Mouse (Mus musculus) intestine, embryonic 14.5 days (tissue): Measurements from ENCODE around the gene Dpf3. TPM values are rescaled to one million over a fixed set of nuclear protein-coding genes. Genes with fewer than 3 reads are reported as not detected.
A peak's percentile ranks its signal among the peaks of the same experiment; 100 is the strongest.

ENCODE experiments used
- ATAC-seq: fragments of 200-750 bp; cut with Nextera tagmentation; replicated peaks from 2 replicates; pipeline ENCODE4 v1.8.0; 2017; ENCODE audit warnings: low read depth, moderate number of reproducible peaks, moderate TSS enrichment, moderate library complexity; ENCODE audit not compliant: low FRiP score, low TSS enrichment
- DNase-seq: peaks from one replicate; pipeline ENCODE4 v3.0.0-alpha.2; 2018; ENCODE audit warnings: low spot score
- H3K27ac ChIP-seq: fragments of 300-500 bp; sonication (generic); 2 replicates; pipeline ENCODE4 v1.5.1; 2014; ENCODE audit warnings: low read depth, mild to moderate bottlenecking, control low read depth
- H3K27me3 ChIP-seq: fragments of 300-500 bp; sonication (generic); replicated peaks from 2 replicates; pipeline ENCODE4 v1.6.1; 2014; ENCODE audit warnings: low read length, control low read depth; ENCODE audit not compliant: control insufficient read depth, insufficient read depth
- H3K36me3 ChIP-seq: fragments of 300-500 bp; sonication (generic); 2 replicates; pipeline ENCODE4 v1.6.1; 2014; ENCODE audit warnings: low read length, control low read depth; ENCODE audit not compliant: control insufficient read depth, insufficient read depth
- H3K4me1 ChIP-seq: fragments of 300-500 bp; sonication (generic); replicated peaks from 2 replicates; pipeline ENCODE4 v1.6.1; 2014; ENCODE audit warnings: low read length, control low read depth, mixed read lengths; ENCODE audit not compliant: control insufficient read depth, insufficient read depth
- H3K4me2 ChIP-seq: fragments of 300-500 bp; sonication (generic); 2 replicates; pipeline ENCODE4 v1.6.1; 2014; ENCODE audit warnings: low read length
- H3K4me3 ChIP-seq: fragments of 300-500 bp; sonication (generic); 2 replicates; pipeline ENCODE4 v1.5.1; 2014; ENCODE audit warnings: low read depth, low read length, control low read depth, mixed read lengths
- H3K9ac ChIP-seq: fragments of 300-500 bp; sonication (generic); 2 replicates; pipeline ENCODE4 v1.6.1; 2014; ENCODE audit warnings: mild to moderate bottlenecking, low read length
- H3K9me3 ChIP-seq: fragments of 300-500 bp; sonication (generic); 2 replicates; pipeline ENCODE4 v1.6.1; 2016; ENCODE audit warnings: low read length, control low read depth; ENCODE audit not compliant: control insufficient read depth
- WGBS: fragments of 180-500 bp; shearing (Covaris S2); extraction: QIAGEN DNeasy Blood & Tissue Kit; methylation state at CpG from one replicate; pipeline ENCODE4 v1.1.7; 2014; 5-methylcytosine and 5-hydroxymethylcytosine counted together
- polyA plus RNA-seq: library from polyadenylated mRNA; unstranded; fragments of >200 nt; fragmentation: Nextera tagmentation; extraction: Ambion mirVana; gene quantifications from 2 replicates; pipeline ENCODE4 v1.2.1, GENCODE M21; 2014

The Dpf3 gene
- polyA plus RNA-seq, 1 experiment from 2014 or later: 8.7 TPM

DNA sequence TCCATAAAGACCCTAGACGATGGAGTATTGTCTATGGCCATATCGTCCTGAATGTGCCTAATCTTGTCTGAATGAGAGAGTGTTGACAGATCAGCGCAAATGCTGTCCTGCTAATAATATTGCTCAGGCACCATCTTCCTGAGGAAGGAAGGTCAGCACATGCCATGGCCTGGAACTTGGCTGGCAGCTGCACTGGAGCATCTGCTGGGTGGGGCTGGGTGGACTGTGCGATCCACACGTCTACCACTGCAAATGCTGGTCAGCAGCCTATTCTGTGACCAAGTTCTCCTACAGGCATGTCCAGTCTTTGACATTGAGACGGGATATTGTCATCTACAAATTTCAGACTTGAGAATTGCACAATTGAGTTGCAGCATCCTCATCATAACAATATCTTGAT lies 257.8 kb downstream of the Dpf3 start:
- no peak for DNase-seq
- H3K9me3 ChIP-seq: no peaks in the 10 kb centered on the region
- 87% methylated on average over 6 of the region's 6 CpGs for WGBS
- H3K4me3 ChIP-seq: no peak overlapping the region
- H3K4me2 ChIP-seq: no peak overlapping the region
- no peaks in the 10 kb centered on the region for H3K27me3 ChIP-seq
- no peaks in the 10 kb centered on the region for H3K36me3 ChIP-seq
- H3K27ac ChIP-seq: no peak overlapping the region
- H3K9ac ChIP-seq: no peak overlapping the region
- no peaks in the 10 kb centered on the region for H3K4me1 ChIP-seq
- ATAC-seq: no peak

DNA sequence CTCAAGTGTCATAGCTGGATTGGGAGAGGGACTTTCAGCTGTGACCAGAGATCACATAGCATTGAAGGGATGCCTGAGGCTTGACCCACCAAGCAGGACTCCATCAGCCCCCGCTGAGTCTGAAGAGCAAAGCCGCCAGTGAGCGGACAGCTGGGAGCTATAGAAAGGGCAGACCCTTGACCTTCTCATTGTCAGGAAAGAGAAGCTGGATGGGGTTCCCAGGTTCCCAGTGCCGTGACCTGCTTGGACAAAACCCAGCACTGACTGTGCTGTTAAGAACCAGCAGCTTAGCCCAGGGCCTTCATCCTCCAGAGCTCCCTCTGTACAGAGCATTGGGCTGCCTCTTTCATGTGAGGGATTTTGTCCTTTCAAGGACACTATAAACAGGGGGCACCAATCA lies 260.5 kb downstream of the Dpf3 start:
- Histone ChIP-seq H3K9me3 (no peaks in the 10 kb centered on the region), H3K4me1 (no peaks in the 10 kb centered on the region), H3K27ac (no peak overlapping the region), H3K27me3 (no peaks in the 10 kb centered on the region), H3K36me3 (no peaks in the 10 kb centered on the region), H3K9ac (no peak overlapping the region), H3K4me3 (no peak overlapping the region), H3K4me2 (no peak overlapping the region)
- 80% methylated on average over 4 of the region's 4 CpGs for WGBS
- ATAC-seq: no peak
- no peak for DNase-seq

DNA sequence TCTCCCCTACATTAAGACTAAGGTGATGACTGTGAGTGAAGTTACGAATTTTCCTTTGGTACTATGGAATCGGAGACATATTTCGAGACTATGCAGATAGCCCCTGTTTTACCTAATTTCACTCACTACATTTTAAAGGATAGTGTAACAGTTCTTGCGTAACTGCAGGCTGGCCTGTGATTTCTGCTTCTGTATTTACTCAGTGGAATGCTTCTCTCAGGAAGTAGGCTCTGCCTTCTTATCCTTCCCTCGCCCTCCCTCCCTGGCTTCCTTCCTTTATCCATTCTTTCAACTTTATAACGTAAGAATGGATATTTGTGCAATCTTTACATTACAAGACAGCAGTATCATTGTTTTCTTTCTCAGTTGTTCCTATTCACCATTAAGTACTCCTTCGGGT lies 266.6 kb downstream of the Dpf3 start:
- no peaks in the 10 kb centered on the region for H3K9me3 ChIP-seq
- 65% methylated on average over 7 of the region's 7 CpGs for WGBS
- DNase-seq: no peak
- ATAC-seq: no peak
- H3K4me2 ChIP-seq: no peak overlapping the region
- no peak overlapping the region for H3K27ac ChIP-seq
- no peaks in the 10 kb centered on the region for H3K4me1 ChIP-seq
- no peaks in the 10 kb centered on the region for H3K36me3 ChIP-seq
- H3K4me3 ChIP-seq: no peak overlapping the region
- H3K27me3 ChIP-seq: no peaks in the 10 kb centered on the region
- no peak overlapping the region for H3K9ac ChIP-seq

DNA sequence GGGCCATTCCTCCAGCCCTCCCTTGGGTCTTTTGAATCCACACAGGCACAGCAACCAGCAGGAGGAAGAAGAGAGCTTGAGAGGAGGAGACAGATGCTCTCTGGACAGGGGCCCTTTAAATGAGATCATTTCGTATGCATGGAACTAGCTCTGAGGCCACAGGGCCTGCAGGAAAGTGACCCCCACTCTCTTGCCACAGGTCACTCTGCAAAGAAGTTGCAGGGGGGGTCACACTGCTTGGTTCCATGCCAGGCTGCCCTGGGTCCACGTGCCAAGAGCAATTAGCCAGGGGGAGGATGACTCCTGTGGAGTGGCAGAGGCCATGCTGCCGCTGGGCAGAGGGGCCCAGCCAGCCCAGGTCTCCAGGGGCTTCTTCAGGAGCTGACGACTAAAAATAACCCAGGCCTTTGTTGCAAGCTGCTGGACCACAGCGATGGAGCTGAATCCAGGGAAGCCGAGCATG lies 273.6 kb downstream of the Dpf3 start:
- WGBS: 55% methylated on average over 6 of the region's 6 CpGs
- H3K4me2 ChIP-seq: no peak overlapping the region
- H3K9me3 ChIP-seq: no peaks in the 10 kb centered on the region
- no peak overlapping the region for H3K9ac ChIP-seq
- no peak overlapping the region for H3K4me3 ChIP-seq
- peaks cover 18% of the 10 kb centered on the region; the same call in 1 of the 2 replicates for H3K4me1 ChIP-seq
- ATAC-seq: no peak
- H3K27ac ChIP-seq: no peak overlapping the region
- no peaks in the 10 kb centered on the region for H3K36me3 ChIP-seq
- DNase-seq: no peak
- no peaks in the 10 kb centered on the region for H3K27me3 ChIP-seq

DNA sequence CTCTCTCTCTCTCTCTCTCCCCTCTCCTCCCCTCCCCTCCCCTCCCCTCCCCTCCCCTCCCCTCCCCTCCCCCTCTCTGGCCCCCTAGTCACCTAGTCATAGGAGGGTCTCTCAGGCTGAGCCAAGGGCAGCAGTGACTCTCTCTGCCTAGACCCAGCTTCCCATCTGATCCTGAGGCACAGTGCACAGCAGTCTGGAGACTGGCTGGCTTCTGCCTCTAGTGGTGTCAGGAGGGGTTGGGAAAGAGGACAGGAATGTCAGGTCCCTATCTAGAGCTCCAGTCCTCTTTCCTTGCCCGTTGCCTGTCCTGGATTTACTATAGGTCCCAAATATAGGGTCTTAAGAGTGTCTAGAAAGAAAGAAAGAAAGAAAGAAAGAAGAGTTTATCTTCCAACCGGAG lies 275.5 kb downstream of the Dpf3 start:
- no peak for ATAC-seq
- peaks cover 18% of the 10 kb centered on the region; the same call in 1 of the 2 replicates for H3K4me1 ChIP-seq
- no peaks in the 10 kb centered on the region for H3K27me3 ChIP-seq
- no peak overlapping the region for H3K27ac ChIP-seq
- no peak overlapping the region for H3K4me2 ChIP-seq
- no peak overlapping the region for H3K4me3 ChIP-seq
- no peak for DNase-seq
- H3K9me3 ChIP-seq: no peaks in the 10 kb centered on the region
- 73% methylated on average over 2 of the region's 2 CpGs for WGBS
- H3K9ac ChIP-seq: no peak overlapping the region
- no peaks in the 10 kb centered on the region for H3K36me3 ChIP-seq

DNA sequence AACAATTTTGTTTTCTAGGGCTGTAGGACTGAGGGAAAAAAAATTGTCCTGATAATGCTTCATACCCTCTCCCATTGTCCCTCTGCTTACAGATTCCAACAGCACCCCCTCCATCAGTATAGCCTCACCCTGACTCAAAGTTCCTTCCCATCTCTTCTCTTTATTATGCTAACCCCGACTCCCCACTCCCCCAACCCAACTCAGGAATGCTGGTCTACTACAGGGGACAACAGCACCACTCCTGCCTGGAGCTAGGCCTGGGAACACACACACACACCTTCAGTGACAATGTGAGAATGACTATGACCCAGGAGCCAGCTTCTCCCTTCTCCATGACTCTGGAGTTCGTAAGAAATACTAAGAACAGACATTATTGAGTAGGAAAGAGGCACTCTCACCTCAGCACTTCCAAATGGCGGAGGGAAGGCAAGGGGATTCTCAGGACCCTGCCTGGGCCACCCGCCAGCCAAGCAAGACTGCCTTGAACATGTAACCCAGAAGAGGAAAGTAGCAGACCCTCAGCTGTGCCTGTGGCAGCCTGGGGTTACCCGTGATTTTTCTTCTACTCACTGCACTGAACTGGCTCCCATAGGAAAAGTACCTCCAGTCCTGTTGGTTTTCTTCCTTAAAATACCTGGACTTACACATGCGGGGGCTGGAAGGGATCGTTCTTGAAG lies 276.2 kb downstream of the Dpf3 start:
- H3K27me3 ChIP-seq: no peaks in the 10 kb centered on the region
- DNase-seq: no peak
- 74% methylated on average over 7 of the region's 7 CpGs for WGBS
- H3K9ac ChIP-seq: no peak overlapping the region
- H3K27ac ChIP-seq: no peak overlapping the region
- no peak overlapping the region for H3K4me3 ChIP-seq
- no peak overlapping the region for H3K4me2 ChIP-seq
- ATAC-seq: no peak
- H3K4me1 ChIP-seq: peaks cover 18% of the 10 kb centered on the region; the same call in 1 of the 2 replicates
- H3K9me3 ChIP-seq: no peaks in the 10 kb centered on the region
- H3K36me3 ChIP-seq: no peaks in the 10 kb centered on the region

DNA sequence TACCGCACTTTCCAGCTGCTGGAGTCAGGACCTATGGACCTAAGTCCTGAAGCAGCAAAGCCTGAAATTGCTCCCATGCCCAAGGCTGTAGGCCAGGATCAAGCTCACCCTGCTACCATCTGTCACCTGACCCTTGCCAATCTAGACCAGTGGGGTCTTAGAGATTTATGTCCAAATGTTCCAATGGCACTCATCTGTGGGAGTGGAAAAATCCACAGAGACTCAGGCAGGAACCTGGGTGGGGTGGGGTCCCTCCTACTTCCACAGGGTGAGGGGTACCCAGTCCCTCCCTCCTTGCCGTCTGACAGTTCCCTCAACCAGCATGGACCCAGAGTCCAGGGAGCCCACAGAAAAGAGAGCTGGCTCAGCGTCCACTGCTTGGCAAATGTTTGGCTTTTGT lies 276.8 kb downstream of the Dpf3 start:
- H3K9ac ChIP-seq: no peak overlapping the region
- no peaks in the 10 kb centered on the region for H3K9me3 ChIP-seq
- no peaks in the 10 kb centered on the region for H3K27me3 ChIP-seq
- H3K4me2 ChIP-seq: no peak overlapping the region
- no peak overlapping the region for H3K4me3 ChIP-seq
- WGBS: 73% methylated on average over 3 of the region's 3 CpGs
- DNase-seq (no peak), ATAC-seq (no peak)
- H3K27ac ChIP-seq: no peak overlapping the region
- H3K4me1 ChIP-seq: peaks cover 18% of the 10 kb centered on the region; the same call in 1 of the 2 replicates
- H3K36me3 ChIP-seq: no peaks in the 10 kb centered on the region

DNA sequence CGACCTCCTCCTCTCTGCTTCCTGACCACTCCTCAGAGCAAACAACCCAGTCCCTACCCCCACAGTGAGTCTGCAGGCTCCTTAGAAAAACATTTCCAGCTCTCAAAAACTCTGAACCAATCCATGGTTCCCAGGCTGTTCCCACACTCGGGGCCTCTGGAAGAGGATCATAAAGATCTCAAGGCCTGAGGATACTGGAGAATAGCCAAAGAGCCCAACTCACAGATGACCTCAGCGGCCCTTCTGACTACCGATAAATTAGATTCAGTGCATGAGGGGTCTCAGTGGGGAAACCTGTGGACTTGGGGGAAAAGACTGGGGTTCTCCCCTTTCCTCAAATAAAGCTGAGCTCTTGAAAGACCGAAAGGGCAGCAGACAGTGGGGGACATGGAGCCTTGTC lies 277.2 kb downstream of the Dpf3 start:
- Histone ChIP-seq H3K9ac (no peak overlapping the region), H3K9me3 (no peaks in the 10 kb centered on the region), H3K4me3 (no peak overlapping the region), H3K4me1 (peaks cover 18% of the 10 kb centered on the region; the same call in 1 of the 2 replicates), H3K27ac (peak overlapping the region; percentile 11; the same call in 1 of the 2 replicates), H3K27me3 (no peaks in the 10 kb centered on the region), H3K4me2 (no peak overlapping the region), H3K36me3 (no peaks in the 10 kb centered on the region)
- ATAC-seq (no peak), DNase-seq (no peak)
- 43% methylated on average over 5 of the region's 5 CpGs for WGBS

DNA sequence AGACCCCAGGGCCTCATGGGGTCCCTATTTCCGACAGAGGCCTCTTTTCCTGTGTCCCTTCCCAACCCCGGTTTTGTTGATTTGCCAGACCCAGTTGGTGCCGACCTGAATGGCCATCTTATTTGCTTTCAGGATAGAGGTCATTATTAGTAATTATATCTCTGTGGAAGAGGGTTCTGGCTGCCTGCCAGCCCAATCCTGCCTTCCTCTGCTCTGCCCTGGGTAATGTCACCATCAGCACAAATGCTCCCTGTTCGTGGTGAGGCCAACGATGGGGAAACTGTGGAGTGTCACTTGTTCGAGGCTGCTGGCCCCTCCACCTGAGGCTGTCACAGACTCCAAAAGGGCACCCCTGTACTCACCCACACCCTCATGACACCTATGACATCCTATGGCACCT lies 278.1 kb downstream of the Dpf3 start:
- Histone ChIP-seq H3K27ac (no peak overlapping the region; the same call in 1 of the 2 replicates), H3K9me3 (no peaks in the 10 kb centered on the region), H3K36me3 (no peaks in the 10 kb centered on the region), H3K4me1 (peaks cover 18% of the 10 kb centered on the region; the same call in 1 of the 2 replicates), H3K4me2 (no peak overlapping the region), H3K4me3 (no peak overlapping the region), H3K27me3 (no peaks in the 10 kb centered on the region), H3K9ac (no peak overlapping the region)
- 16% methylated on average over 6 of the region's 6 CpGs for WGBS
- peak; percentile 62 for DNase-seq
- 0 out of 2 replicates have a peak, but pooled peaks have one; percentile 11 for ATAC-seq
